13 mouse cellular contexts compared by ENCODE assay signal in genomic region chr2:101732777-101733210, GRCm38 (mm10). TPM values are rescaled to one million over a fixed set of nuclear protein-coding genes. Genes with fewer than 3 reads are reported as not detected.
DNase-seq lines count a peak whose midpoint lies in the region; ATAC-seq and TF ChIP-seq lines count a peak whose summit lies in the region.
"Had no signal": no experiment of that assay in that cellular context is flagged by ENCODE, and none has a peak within 500 bp of the region (broad histone marks: within the 10 kb centered on the region; RNA-seq: fewer than 3 reads in every experiment).

No protein-coding gene starts in this region.

- no peak for TF ChIP-seq RAD21 in CH12.LX (IDR thresholded peaks at IDR 0.05; ENCODE audit: low read depth, low read length)

- peaks cover 9 to 28% of the 10 kb centered on the region in 2 experiments for H3K4me1 ChIP-seq in CH12.LX (ENCODE audit: control insufficient read depth in 1 of 2, insufficient read depth in 2 of 2)
- H3K4me1 ChIP-seq in hindbrain, embryonic 14.5 days (replicated peaks; ENCODE audit: control insufficient read depth, insufficient read depth, low read length), result no peaks in the 10 kb centered on the region

- in situ Hi-C loops in CH12.LX (cut with MboI; ENCODE audit: low pct_ligation_motif_present, low pct_unique_long_range_greater_than_20kb, low sequenced_read_pairs), result no loop called here

- no peak overlapping the region for H3K27ac ChIP-seq in CH12.LX (ENCODE audit: insufficient read depth, low read depth)
- no peak overlapping the region for H3K27ac ChIP-seq in hindbrain, embryonic 14.5 days
- H3K27ac ChIP-seq: hindbrain, embryonic 10.5 days; kidney, postnatal 0 days; neural tube, embryonic 13.5 days had no signal

- no peaks in the 10 kb centered on the region for H3K36me3 ChIP-seq in CH12.LX (replicated peaks in 1 of 2; ENCODE audit: control insufficient read depth in 1 of 2, insufficient read depth in 1 of 2, low read length in 1 of 2)
- H3K36me3 ChIP-seq in hindbrain, embryonic 14.5 days (replicated peaks; ENCODE audit: control insufficient read depth, insufficient read depth), result no peaks in the 10 kb centered on the region
- H3K36me3 ChIP-seq: neural tube, embryonic 13.5 days had no signal

- DNase-seq in B cell, adult 2 months, result peak; percentile 72 to 80
- peak; percentile 84 for DNase-seq in CH12.LX (ENCODE audit: extremely low read depth)
- peak; percentile 16 for DNase-seq in naive thymus-derived CD4-positive, alpha-beta T cell, adult 2 months (ENCODE audit: low read depth)
- no peak for DNase-seq in adrenal gland, adult 8-10 months
- no peak for DNase-seq in cerebellum, postnatal 10 days
- no peak for DNase-seq in gastrocnemius, postnatal 14 days
- no peak for DNase-seq in hindbrain, embryonic 14.5 days (ENCODE audit: low spot score)
- DNase-seq: left cerebral cortex, postnatal 4 days; thymus, postnatal 36 days had no signal

- WGBS in hindbrain, embryonic 14.5 days, result 94% methylated on average over 10 of the region's 10 CpGs

- TF ChIP-seq EP300 in CH12.LX (IDR thresholded peaks at IDR 0.05; ENCODE audit: low read length), result peak; percentile 66; the same call in 1 of the 2 replicates

- H3K79me2 ChIP-seq in CH12.LX (replicated peaks; ENCODE audit: control insufficient read depth, extremely low read depth, insufficient read depth, poor library complexity, severe bottlenecking), result no peaks in the 10 kb centered on the region

- no peak overlapping the region; the same call in 1 of the 2 replicates for H3K9ac ChIP-seq in CH12.LX (ENCODE audit: insufficient read depth, low read depth)
- no peak overlapping the region for H3K9ac ChIP-seq in hindbrain, embryonic 14.5 days
- H3K9ac ChIP-seq: neural tube, embryonic 13.5 days had no signal

- peak overlapping the region; percentile 15 to 37 (median 21) for H3K4me3 ChIP-seq in CH12.LX (replicated peaks in 1 of 3; ENCODE audit: low read depth in 2 of 3, low read length in 2 of 3, poor library complexity in 1 of 3)
- no peak overlapping the region for H3K4me3 ChIP-seq in hindbrain, embryonic 14.5 days (replicated peaks; ENCODE audit: low read length)
- H3K4me3 ChIP-seq: hindbrain, embryonic 10.5 days; neural tube, embryonic 13.5 days had no signal

- TF ChIP-seq CTCF in CH12.LX (conservative IDR thresholded peaks at IDR 0.05 in 1 of 2, IDR thresholded peaks at IDR 0.05 in 1 of 2; ENCODE audit: low read depth in 2 of 2, low read length in 2 of 2), result no peak

- TF ChIP-seq POLR2A in CH12.LX (IDR thresholded peaks at IDR 0.05; ENCODE audit: low read depth, low read length), result no peak

- intact Hi-C loops in gastrocnemius, postnatal 14 days (cut with DNase I; ENCODE audit: low total_unique reads), result no loop called here

- ATAC-seq in inflammation-experienced regulatory T-cells, adult 6 months, result peak; percentile 75
- ATAC-seq in hindbrain, embryonic 14.5 days (ENCODE audit: low FRiP score), result no peak

- H3K4me2 ChIP-seq in CH12.LX (ENCODE audit: insufficient read depth, low read depth, poor library complexity, severe bottlenecking), result peak overlapping the region; percentile 87
- no peak overlapping the region for H3K4me2 ChIP-seq in hindbrain, embryonic 14.5 days (replicated peaks)
- H3K4me2 ChIP-seq: neural tube, embryonic 13.5 days had no signal

- no peaks in the 10 kb centered on the region for H3K9me3 ChIP-seq in CH12.LX (replicated peaks; ENCODE audit: low read length)
- no peaks in the 10 kb centered on the region for H3K9me3 ChIP-seq in hindbrain, embryonic 14.5 days (ENCODE audit: control insufficient read depth, low read length)
- H3K9me3 ChIP-seq: hindbrain, embryonic 10.5 days; neural tube, embryonic 13.5 days had no signal

- peaks cover 5% of the 10 kb centered on the region for H3K27me3 ChIP-seq in CH12.LX (replicated peaks)
- no peaks in the 10 kb centered on the region for H3K27me3 ChIP-seq in hindbrain, embryonic 14.5 days (ENCODE audit: control insufficient read depth, insufficient read depth, low read length)
- H3K27me3 ChIP-seq: neural tube, embryonic 13.5 days had no signal

- dilution Hi-C loops in CH12.LX (cut with MboI; ENCODE audit: extremely low pct_ligation_motif_present, extremely low pct_unique_long_range_greater_than_20kb, low sequenced_read_pairs), result no loop called here

TF ChIP-seq in CH12.LX, 34 proteins besides CTCF, POLR2A, EP300 and RAD21:
- no peak for TF ChIP-seq ZNF384 (IDR thresholded peaks at IDR 0.05; ENCODE audit: low read depth, low read length)
- TF ChIP-seq JUND (conservative IDR thresholded peaks at IDR 0.05; ENCODE audit: low read depth, low read length), result 0 out of 2 replicates have a peak, but pooled peaks have one; percentile 13
- peak; percentile 48; the same call in 1 of the 2 replicates for TF ChIP-seq MAFK (IDR thresholded peaks at IDR 0.05; ENCODE audit: insufficient replicate concordance, low read length)
- TF ChIP-seq RCOR1 (conservative IDR thresholded peaks at IDR 0.05; ENCODE audit: low read depth, low read length), result 0 out of 2 replicates have a peak, but pooled peaks have one; percentile 20
- peak; percentile 74; the same call in 1 of the 2 replicates for TF ChIP-seq IRF4 (IDR thresholded peaks at IDR 0.05; ENCODE audit: low read depth, low read length)
- TF ChIP-seq ETS1 (conservative IDR thresholded peaks at IDR 0.05; ENCODE audit: low read depth, low read length), result peak; percentile 81
- no peak for TF ChIP-seq MYC (IDR thresholded peaks at IDR 0.05; ENCODE audit: low read depth, low read length)
- TF ChIP-seq CHD2 (IDR thresholded peaks at IDR 0.05; ENCODE audit: low read length), result no peak
TF ChIP-seq in CH12.LX: peak in this region for 5.

RNA-seq across cellular contexts. Expression of gene Traf6, which starts 54.6 kb away (rescaled TPM):
- total RNA-seq in CH12.LX (2012; rRNA removed) (9.8 and 10.5 TPM in 2 replicates), CH12.LX (2014; rRNA removed) (14.0 and 14.6 TPM in 2 replicates)
- 13.5 and 16.8 TPM in 2 replicates for polyA plus RNA-seq in CH12.LX (2012; ENCODE audit: insufficient read length, low read depth)
- polyA plus RNA-seq in inflammation-experienced regulatory T-cells, adult 6 months (2017; shearing (Covaris generic)), result 10 to 100 TPM; 10.8 to 15.1 (median 14.4) TPM
- total RNA-seq in adrenal gland, adult 8-10 months (2022), result 10 to 100 TPM; 20.3 to 25.4 (median 22.1) TPM
- total RNA-seq in gastrocnemius, postnatal 14 days (2021), result 10 to 100 TPM in 1 of 2 experiments, 1 to 10 TPM in 1; 9.6 to 10.1 TPM
- polyA plus RNA-seq in hindbrain, embryonic 14.5 days (2014; fragmentation: Nextera tagmentation; extraction: Ambion mirVana), result 8.0 and 8.5 TPM in 2 replicates

Comparison
In these comparisons a context has a peak if more than half of its experiments do, and no peak if none do; other contexts are left out.
1. DNase-seq: peak in B cell, adult 2 months (2 of 2), CH12.LX (single experiment) and naive thymus-derived CD4-positive, alpha-beta T cell, adult 2 months (single experiment); none in adrenal gland, adult 8-10 months (single experiment), cerebellum, postnatal 10 days (0 of 2), gastrocnemius, postnatal 14 days (single experiment) and hindbrain, embryonic 14.5 days (single experiment).